Mouse (Mus musculus) testis, adult 2 months (tissue): ENCODE results near the gene Taf1b.
"Not testable (repeated sequence)": the region's sequence is repeated elsewhere in the genome, so short reads cannot be mapped to it uniquely, and the experiment has no call there.

Experiments
- CTCF ChIP-seq: fragments of 200-500 bp; IDR thresholded peaks from 2 replicates; pipeline ENCODE4 v1.5.1; 2012; ENCODE audit warnings: low read depth, mild to moderate bottlenecking, inconsistent platforms, low read length, moderate library complexity; ENCODE audit not compliant: control insufficient read depth, insufficient read depth, insufficient replicate concordance
- POLR2A ChIP-seq: fragments of 200-500 bp; IDR thresholded peaks from 2 replicates; pipeline ENCODE4 v1.6.1; 2012; ENCODE audit warnings: low read depth, mild to moderate bottlenecking, inconsistent platforms, low read length, moderate library complexity; ENCODE audit not compliant: control insufficient read depth

DNA sequence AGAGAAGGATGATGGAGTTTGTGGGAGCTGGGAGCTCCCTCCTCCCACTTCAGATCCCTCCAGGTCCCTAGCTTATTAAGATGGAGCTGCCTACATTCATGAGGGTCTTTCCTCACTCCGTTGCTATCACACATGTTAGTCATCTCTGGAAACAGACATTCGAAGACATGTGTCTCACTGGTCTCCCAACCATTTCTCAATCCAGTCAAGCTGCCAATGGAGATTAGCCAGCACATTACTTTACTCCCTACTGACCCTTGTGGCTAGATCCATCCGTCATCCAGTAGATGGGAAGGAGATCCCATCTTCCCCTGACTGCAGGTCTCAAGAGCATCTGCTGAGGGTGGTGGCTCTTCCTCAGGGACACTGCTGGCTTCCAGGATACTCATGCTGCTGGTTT is 3.4 kb upstream of the Taf1b start:
- TF ChIP-seq CTCF, POLR2A: not testable (repeated sequence)
